Comparison of ENCODE assay signal across 16 mouse cellular contexts in genomic region chr13:30665261-30665660, GRCm38 (mm10). TPM values are rescaled to one million over a fixed set of nuclear protein-coding genes. Genes with fewer than 3 reads are reported as not detected.
DNase-seq lines count a peak whose midpoint lies in the region; ATAC-seq and TF ChIP-seq lines count a peak whose summit lies in the region.
"Had no signal": no experiment of that assay in that cellular context is flagged by ENCODE, and none has a peak within 500 bp of the region (broad histone marks: within the 10 kb centered on the region; RNA-seq: fewer than 3 reads in every experiment).

No protein-coding gene starts in this region.

- H3K27me3 ChIP-seq in liver, adult 2 months (ENCODE audit: control insufficient read depth, insufficient read depth, low read length), result no peaks in the 10 kb centered on the region
- peaks cover 9% of the 10 kb centered on the region for H3K27me3 ChIP-seq in liver, embryonic 12.5 days (replicated peaks)
- H3K27me3 ChIP-seq: limb, embryonic 15.5 days; neural tube, embryonic 12.5 days had no signal

- no peak overlapping the region for H3K4me2 ChIP-seq in liver, embryonic 12.5 days
- H3K4me2 ChIP-seq: hindbrain, embryonic 13.5 days; limb, embryonic 15.5 days; lung, embryonic 14.5 days; neural tube, embryonic 12.5 days had no signal

- H3K36me3 ChIP-seq in liver, adult 2 months (ENCODE audit: control insufficient read depth, insufficient read depth, low read length), result peaks cover under 1% of the 10 kb centered on the region; the same call in 1 of the 2 replicates
- no peaks in the 10 kb centered on the region for H3K36me3 ChIP-seq in liver, embryonic 12.5 days
- H3K36me3 ChIP-seq: limb, embryonic 15.5 days; neural tube, embryonic 12.5 days had no signal

- H3K79me2 ChIP-seq in liver, adult 2 months (ENCODE audit: control insufficient read depth, insufficient read depth, low read length), result peaks cover 5% of the 10 kb centered on the region; the same call in 1 of the 2 replicates

- H3K4me3 ChIP-seq in liver, adult 2 months (ENCODE audit: insufficient read depth, low read depth, low read length), result no peak overlapping the region
- H3K4me3 ChIP-seq in liver, embryonic 12.5 days, result no peak overlapping the region
- H3K4me3 ChIP-seq: heart, adult 2 months; hindbrain, embryonic 13.5 days; limb, embryonic 15.5 days; neural tube, embryonic 12.5 days had no signal

- ATAC-seq in liver, embryonic 12.5 days, result no peak
- ATAC-seq: intestine, postnatal 0 days had no signal

- 72% methylated on average over 8 of the region's 8 CpGs for WGBS in liver, adult 2 months
- WGBS in liver, embryonic 12.5 days (ENCODE audit: insufficient replicate concordance), result 75% methylated on average over 8 of the region's 8 CpGs

- H3K4me1 ChIP-seq in liver, adult 2 months (ENCODE audit: control insufficient read depth, insufficient read depth, low read length), result peaks cover 2% of the 10 kb centered on the region; the same call in 1 of the 2 replicates
- no peaks in the 10 kb centered on the region for H3K4me1 ChIP-seq in liver, embryonic 12.5 days
- H3K4me1 ChIP-seq: neural tube, embryonic 12.5 days had no signal

- TF ChIP-seq POLR2A in liver, adult 2 months (IDR thresholded peaks at IDR 0.05; ENCODE audit: extremely low read depth, insufficient read depth, low read length), result no peak

- H3K9me3 ChIP-seq in liver, embryonic 12.5 days (replicated peaks), result no peaks in the 10 kb centered on the region
- H3K9me3 ChIP-seq: hindbrain, embryonic 13.5 days; limb, embryonic 15.5 days; neural tube, embryonic 12.5 days had no signal

- TF ChIP-seq CTCF in liver, adult 2 months (IDR thresholded peaks at IDR 0.05; ENCODE audit: low read depth, low read length), result no peak

- no peak overlapping the region for H3K9ac ChIP-seq in liver, adult 2 months (ENCODE audit: low read depth, low read length)
- H3K9ac ChIP-seq in liver, embryonic 12.5 days, result no peak overlapping the region
- H3K9ac ChIP-seq: hindbrain, embryonic 13.5 days; limb, embryonic 15.5 days; lung, embryonic 14.5 days; neural tube, embryonic 12.5 days had no signal

- H3K27ac ChIP-seq in liver, adult 2 months (replicated peaks; ENCODE audit: insufficient read depth, low read depth, low read length), result no peak overlapping the region
- no peak overlapping the region for H3K27ac ChIP-seq in liver, embryonic 12.5 days
- H3K27ac ChIP-seq: heart, adult 2 months; hindbrain, embryonic 13.5 days; limb, embryonic 15.5 days; neural tube, embryonic 12.5 days had no signal

- DNase-seq in heart, adult 11 months, result peak; percentile 79
- no peak for DNase-seq in heart, postnatal 4 days
- DNase-seq in liver, adult 2 months (ENCODE audit: extremely low read depth, low read depth, low spot score), result peak; percentile 60
- peak; percentile 24 to 31 for DNase-seq in adrenal gland, postnatal 36 days
- DNase-seq in lung, postnatal 36 days, result peak; percentile 40
- no peak for DNase-seq in cerebellum, adult 8-10 months
- DNase-seq: cerebellum, postnatal 36 days; heart, adult 2 months; lung, embryonic 14.5 days; right cerebral cortex, postnatal 4 days; thymus, postnatal 14 days had no signal

RNA-seq across cellular contexts. Expression of gene Dusp22, which starts 5.5 kb away (rescaled TPM):
- 10 to 100 TPM; 16.4 to 17.4 TPM for total RNA-seq in heart, postnatal 4 days (2021)
- total RNA-seq in liver, adult 2 months (2014; rRNA removed), result 14.5 and 15.8 TPM in 2 replicates
- polyA plus RNA-seq in liver, adult 2 months (2012; rRNA removed), result 11.1 and 15.2 TPM in 2 replicates
- polyA plus RNA-seq in liver, embryonic 12.5 days (2016; fragmentation: Nextera tagmentation; extraction: Ambion mirVana), result 6.7 and 7.1 TPM in 2 replicates
- 10 to 100 TPM; 24.9 to 32.8 TPM for total RNA-seq in adrenal gland, postnatal 36 days (2021)

Comparison
In these comparisons a context has a peak if more than half of its experiments do, and no peak if none do; other contexts are left out.
1. DNase-seq: peak in heart, adult 11 months (single experiment), liver, adult 2 months (single experiment), adrenal gland, postnatal 36 days (2 of 2) and lung, postnatal 36 days (single experiment); none in heart, postnatal 4 days (single experiment) and cerebellum, adult 8-10 months (single experiment).